In genomic region chr1:25679656-25680055, GRCm38 (mm10) we compare ENCODE assay signal across 26 mouse cellular contexts.
DNase-seq lines count a peak whose midpoint lies in the region; ATAC-seq and TF ChIP-seq lines count a peak whose summit lies in the region.
"Had no signal": no experiment of that assay in that cellular context is flagged by ENCODE, and none has a peak within 500 bp of the region (broad histone marks: within the 10 kb centered on the region; RNA-seq: fewer than 3 reads in every experiment).

No protein-coding gene starts in this region.

- peak; percentile 24; the same call in 1 of the 2 replicates for ATAC-seq in frontal cortex, adult (ENCODE audit: low TSS enrichment)
- ATAC-seq: activated CD4-positive, CD25-positive, alpha-beta regulatory T cell, adult 4 months; CD4-positive, CD25-positive, alpha-beta regulatory T cell, adult 4 months; forebrain, embryonic 14.5 days; forebrain, embryonic 16.5 days; Patski had no signal

- intact Hi-C loops in left cerebral cortex, adult 2 months (cut with DNase I): no loop called here

- H3K4me3 ChIP-seq in left cerebral cortex, adult 2 months: no peak overlapping the region
- H3K4me3 ChIP-seq: embryonic facial prominence, embryonic 13.5 days; embryonic facial prominence, embryonic 15.5 days; erythroblast, embryonic 14.5 days; forebrain, embryonic 10.5 days; forebrain, embryonic 12.5 days had no signal

- no peak for TF ChIP-seq CTCF in left cerebral cortex, adult 2 months (IDR thresholded peaks at IDR 0.05)

- DNase-seq in frontal cortex, postnatal 14 days (ENCODE audit: low spot score in 2 of 2): no peak
- DNase-seq in left cerebral cortex, adult 2 months (ENCODE audit: extremely low spot score in 1 of 2, low spot score in 2 of 2): no peak
- no peak for DNase-seq in left cerebral cortex, adult 8-10 months (ENCODE audit: low spot score in 2 of 2)
- peak; percentile 66 for DNase-seq in brain, adult 2 months (ENCODE audit: low read depth, low spot score)
- DNase-seq: adrenal gland, adult 8-10 months; adrenal gland, postnatal 14 days; adrenal gland, postnatal 36 days; B cell, adult 2 months; cerebellum, adult 11 months; cerebellum, adult 18-20 months; cerebellum, adult 8-10 months; cerebellum, adult 9-11 months; cerebellum, postnatal 14 days; cerebellum, postnatal 36 days; embryo, embryonic 11 days had no signal

- 0 out of 2 replicates have a peak overlapping the region, but pooled peaks have one; percentile 28 for H3K27ac ChIP-seq in left cerebral cortex, adult 2 months
- H3K27ac ChIP-seq: embryonic facial prominence, embryonic 13.5 days; embryonic facial prominence, embryonic 15.5 days; forebrain, embryonic 10.5 days; forebrain, embryonic 12.5 days had no signal
